Mouse (Mus musculus): Measurements from ENCODE around the gene Mrgpra6. TPM values are rescaled to one million over a fixed set of nuclear protein-coding genes. Genes with fewer than 3 reads are reported as not detected.

The Mrgpra6 gene
- polyA plus RNA-seq (2014; fragmentation: Nextera tagmentation; extraction: Ambion mirVana), result not detected in 2 replicates

- no peaks in the 10 kb centered on the region for H3K27me3 ChIP-seq (ENCODE audit: insufficient read depth, low read length)
- no peak within 1 kb of the TSS for H3K27ac ChIP-seq (ENCODE audit: low read depth)
- 54% methylated on average over 4 of the region's 4 CpGs for WGBS
- no peak within 1 kb of the TSS for H3K4me2 ChIP-seq
- DNase-seq (no peak), ATAC-seq (ENCODE audit: insufficient read depth) (no peak)
- H3K9me3 ChIP-seq (ENCODE audit: low read depth, low read length), result no peaks in the 10 kb centered on the region
- TF ChIP-seq CTCF (IDR thresholded peaks at IDR 0.05; ENCODE audit: low read depth), result no peak
- no peak within 1 kb of the TSS for H3K9ac ChIP-seq
- no peaks in the 10 kb centered on the region for H3K4me1 ChIP-seq (ENCODE audit: insufficient read depth)
- H3K4me3 ChIP-seq (ENCODE audit: low read depth, low read length), result no peak within 1 kb of the TSS
- H3K36me3 ChIP-seq (ENCODE audit: insufficient read depth), result no peaks in the 10 kb centered on the region
These were observed at the start of gene Mrgpra6 for GRCm38 (mm10) chr7:47204830-47205229. Mrgpra6 (minus strand) TSS chr7:47204920.

DNA sequence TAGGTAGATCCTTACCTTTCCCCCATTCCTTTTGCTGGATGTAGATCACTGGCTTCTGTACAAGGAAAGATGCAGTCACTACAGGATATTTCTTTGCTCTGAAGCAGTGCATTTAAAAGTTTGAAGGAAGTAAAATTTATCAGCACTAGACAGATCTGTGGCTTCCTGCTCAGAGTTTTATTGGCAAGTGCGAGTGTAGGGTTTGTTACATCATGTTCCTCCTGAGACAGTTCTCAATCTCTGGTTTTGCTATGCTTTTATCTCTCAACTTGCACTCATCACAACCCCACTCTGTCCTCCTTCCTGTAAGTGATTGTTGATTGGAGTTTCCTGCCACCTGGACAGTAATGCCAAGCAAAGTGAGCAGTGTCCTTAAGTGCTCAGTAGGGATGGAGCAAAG, 48.0 kb upstream of the Mrgpra6 start, which contains the start of gene Mrgpra9:
Gene Mrgpra9 (minus strand): TSS at position 79 of the 400 bp plus-strand sequence.
- WGBS, result 59% methylated on average over 1 of the region's 1 CpGs
- no peaks in the 10 kb centered on the region for H3K36me3 ChIP-seq (ENCODE audit: insufficient read depth)
- ATAC-seq (ENCODE audit: insufficient read depth) (no peak), DNase-seq (no peak)
- H3K4me3 ChIP-seq (ENCODE audit: low read depth, low read length), result no peak within 1 kb of the TSS
- no peak within 1 kb of the TSS for H3K9ac ChIP-seq
- no peaks in the 10 kb centered on the region for H3K9me3 ChIP-seq (ENCODE audit: low read depth, low read length)
- no peaks in the 10 kb centered on the region for H3K4me1 ChIP-seq (ENCODE audit: insufficient read depth)
- H3K4me2 ChIP-seq, result no peak within 1 kb of the TSS
- no peaks in the 10 kb centered on the region for H3K27me3 ChIP-seq (ENCODE audit: insufficient read depth, low read length)
- no peak for TF ChIP-seq CTCF (IDR thresholded peaks at IDR 0.05; ENCODE audit: low read depth)
- no peak within 1 kb of the TSS for H3K27ac ChIP-seq (ENCODE audit: low read depth)

GRCm38 (mm10) chr7:47244658-47245057, 39.9 kb upstream of the Mrgpra6 start:
- WGBS, result 70% methylated on average over 3 of the region's 3 CpGs

GRCm38 (mm10) chr7:47195271-47195670, 9.4 kb downstream of the Mrgpra6 start:
- Histone ChIP-seq H3K27me3 (ENCODE audit: insufficient read depth, low read length) (no peaks in the 10 kb centered on the region), H3K27ac (ENCODE audit: low read depth) (no peak overlapping the region), H3K4me2 (no peak overlapping the region), H3K4me1 (ENCODE audit: insufficient read depth) (no peaks in the 10 kb centered on the region), H3K36me3 (ENCODE audit: insufficient read depth) (no peaks in the 10 kb centered on the region), H3K4me3 (ENCODE audit: low read depth, low read length) (no peak overlapping the region), H3K9ac (no peak overlapping the region), H3K9me3 (ENCODE audit: low read depth, low read length) (no peaks in the 10 kb centered on the region)
- DNase-seq (no peak), ATAC-seq (ENCODE audit: insufficient read depth) (no peak)
- 45% methylated on average over 1 of the region's 1 CpGs for WGBS
- peak; percentile 31; the same call in 1 of the 2 replicates for TF ChIP-seq CTCF (IDR thresholded peaks at IDR 0.05; ENCODE audit: low read depth)

More at GRCm38 (mm10) chr7:47244658-47245057, 39.9 kb upstream of the Mrgpra6 start:
- DNase-seq (no peak), ATAC-seq (ENCODE audit: insufficient read depth) (no peak)
- H3K9ac ChIP-seq, result no peak overlapping the region
- no peak overlapping the region for H3K4me3 ChIP-seq (ENCODE audit: low read depth, low read length)
- peak; percentile 12; the same call in 1 of the 2 replicates for TF ChIP-seq CTCF (IDR thresholded peaks at IDR 0.05; ENCODE audit: low read depth)
- H3K36me3 ChIP-seq (ENCODE audit: insufficient read depth), result no peaks in the 10 kb centered on the region
- H3K4me1 ChIP-seq (ENCODE audit: insufficient read depth), result no peaks in the 10 kb centered on the region
- no peaks in the 10 kb centered on the region for H3K27me3 ChIP-seq (ENCODE audit: insufficient read depth, low read length)
- no peak overlapping the region for H3K27ac ChIP-seq (ENCODE audit: low read depth)
- no peaks in the 10 kb centered on the region for H3K9me3 ChIP-seq (ENCODE audit: low read depth, low read length)
- H3K4me2 ChIP-seq, result no peak overlapping the region

GRCm38 (mm10) chr7:47170814-47171213, 33.9 kb downstream of the Mrgpra6 start:
- Histone ChIP-seq H3K27me3 (ENCODE audit: insufficient read depth, low read length) (no peaks in the 10 kb centered on the region), H3K4me1 (ENCODE audit: insufficient read depth) (no peaks in the 10 kb centered on the region), H3K4me2 (no peak overlapping the region), H3K36me3 (ENCODE audit: insufficient read depth) (no peaks in the 10 kb centered on the region), H3K4me3 (ENCODE audit: low read depth, low read length) (no peak overlapping the region), H3K9ac (no peak overlapping the region), H3K27ac (ENCODE audit: low read depth) (no peak overlapping the region), H3K9me3 (ENCODE audit: low read depth, low read length) (no peaks in the 10 kb centered on the region)
- no peak for ATAC-seq (ENCODE audit: insufficient read depth)
- 42% methylated on average over 5 of the region's 5 CpGs for WGBS
- no peak for DNase-seq
- no peak for TF ChIP-seq CTCF (IDR thresholded peaks at IDR 0.05; ENCODE audit: low read depth)

- no peaks in the 10 kb centered on the region for H3K9me3 ChIP-seq (ENCODE audit: low read depth, low read length)
- H3K27me3 ChIP-seq (ENCODE audit: insufficient read depth, low read length), result no peaks in the 10 kb centered on the region
- no peak overlapping the region for H3K4me2 ChIP-seq
- no peak for TF ChIP-seq CTCF (IDR thresholded peaks at IDR 0.05; ENCODE audit: low read depth)
- WGBS, result 62% methylated on average over 4 of the region's 4 CpGs
- no peak overlapping the region for H3K4me3 ChIP-seq (ENCODE audit: low read depth, low read length)
- DNase-seq (no peak), ATAC-seq (ENCODE audit: insufficient read depth) (no peak)
- H3K4me1 ChIP-seq (ENCODE audit: insufficient read depth), result no peaks in the 10 kb centered on the region
- H3K27ac ChIP-seq (ENCODE audit: low read depth), result no peak overlapping the region
- no peaks in the 10 kb centered on the region for H3K36me3 ChIP-seq (ENCODE audit: insufficient read depth)
- no peak overlapping the region for H3K9ac ChIP-seq
These were observed 39.7 kb downstream of the Mrgpra6 start for GRCm38 (mm10) chr7:47165028-47165427.

DNA sequence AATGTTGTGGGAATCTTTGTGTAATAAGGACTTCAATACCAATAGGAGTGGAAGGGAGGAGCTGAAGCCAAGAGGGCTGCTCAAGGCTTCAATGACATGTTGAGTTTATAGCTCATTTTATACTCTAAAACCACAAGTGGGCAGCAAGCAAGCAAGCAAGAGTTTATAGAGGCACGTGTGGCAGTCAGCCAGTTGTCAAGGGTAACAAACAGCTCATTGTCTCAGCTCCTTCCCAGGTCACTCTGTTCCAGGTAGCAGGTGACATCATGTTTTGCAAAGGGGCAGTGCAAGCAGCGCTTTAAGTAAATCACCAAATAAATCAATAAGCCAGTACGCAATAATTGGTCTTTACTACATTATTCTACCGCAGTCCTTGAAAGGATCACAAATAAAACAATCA, 41.5 kb downstream of the Mrgpra6 start:
- no peaks in the 10 kb centered on the region for H3K36me3 ChIP-seq (ENCODE audit: insufficient read depth)
- no peak overlapping the region for H3K4me3 ChIP-seq (ENCODE audit: low read depth, low read length)
- no peaks in the 10 kb centered on the region for H3K27me3 ChIP-seq (ENCODE audit: insufficient read depth, low read length)
- no peak for DNase-seq
- WGBS, result 77% methylated on average over 4 of the region's 4 CpGs
- no peak overlapping the region for H3K27ac ChIP-seq (ENCODE audit: low read depth)
- no peak overlapping the region for H3K4me2 ChIP-seq
- no peaks in the 10 kb centered on the region for H3K4me1 ChIP-seq (ENCODE audit: insufficient read depth)
- no peak for ATAC-seq (ENCODE audit: insufficient read depth)
- H3K9me3 ChIP-seq (ENCODE audit: low read depth, low read length), result no peaks in the 10 kb centered on the region
- H3K9ac ChIP-seq, result no peak overlapping the region
- no peak for TF ChIP-seq CTCF (IDR thresholded peaks at IDR 0.05; ENCODE audit: low read depth)

DNA sequence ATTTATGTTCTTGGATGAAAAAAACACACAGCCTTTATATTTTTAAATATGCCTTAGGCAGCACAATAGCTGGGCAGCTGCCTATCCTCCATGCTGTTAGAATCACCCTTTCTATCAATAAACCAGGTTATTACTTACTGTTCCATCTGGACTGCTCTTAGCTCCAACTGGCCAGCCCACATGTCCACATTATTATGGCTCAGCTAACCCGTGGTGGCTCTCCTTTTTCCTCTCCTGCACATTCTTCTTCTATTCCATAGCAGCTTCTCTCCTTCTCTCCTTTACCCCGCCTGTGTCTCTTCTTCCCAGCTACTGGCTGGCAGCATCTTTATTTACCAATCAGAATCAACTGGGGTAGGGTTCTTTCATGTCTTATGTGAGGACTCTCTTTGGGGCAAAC, 46.3 kb downstream of the Mrgpra6 start:
- ATAC-seq (ENCODE audit: insufficient read depth) (no peak), DNase-seq (no peak)
- Histone ChIP-seq H3K4me2 (no peak overlapping the region), H3K4me1 (ENCODE audit: insufficient read depth) (no peaks in the 10 kb centered on the region), H3K27me3 (ENCODE audit: insufficient read depth, low read length) (no peaks in the 10 kb centered on the region), H3K27ac (ENCODE audit: low read depth) (no peak overlapping the region), H3K36me3 (ENCODE audit: insufficient read depth) (no peaks in the 10 kb centered on the region), H3K4me3 (ENCODE audit: low read depth, low read length) (no peak overlapping the region), H3K9ac (no peak overlapping the region), H3K9me3 (ENCODE audit: low read depth, low read length) (no peaks in the 10 kb centered on the region)
- TF ChIP-seq CTCF (IDR thresholded peaks at IDR 0.05; ENCODE audit: low read depth), result no peak
- 60% methylated on average over 2 of the region's 2 CpGs for WGBS

Data from lung, embryonic 14.5 days (tissue).